Mouse (Mus musculus): Measurements from ENCODE around the gene Olfr818.
"Not testable (repeated sequence)": the region's sequence is repeated elsewhere in the genome, so short reads cannot be mapped to it uniquely, and the experiment has no call there.

Gene Olfr818

GRCm38 (mm10) chr10:129949000-129949399 is at the start of gene Olfr818:
Gene Olfr818 (minus strand): TSS chr10:129949100.
- in situ Hi-C loops (cut with MboI, MseI) = no loop called here

GRCm38 (mm10) chr10:129984962-129985361 is 36.1 kb upstream of the Olfr818 start, which contains the start of gene Gm10310:
Gene Gm10310 (minus strand): TSS chr10:129985062.
- in situ Hi-C loops (cut with MboI, MseI) = loop anchor here (10.0 kb wide), 1 partner anchor 100 kb away; no protein-coding TSS in a partner anchor

GRCm38 (mm10) chr10:129981867-129982266 is 33.0 kb upstream of the Olfr818 start:
- in situ Hi-C loops (cut with MboI, MseI) = loop anchor here (10.0 kb wide), 1 partner anchor 103 kb away; no protein-coding TSS in a partner anchor

- in situ Hi-C loops (cut with MboI, MseI) = not testable (repeated sequence)
Measured at GRCm38 (mm10) chr10:129976040-129976439, 27.1 kb upstream of the Olfr818 start, which contains the start of gene Olfr247. Gene Olfr247 (minus strand): TSS chr10:129976140.

GRCm38 (mm10) chr10:129972994-129973393 is 24.1 kb upstream of the Olfr818 start:
- in situ Hi-C loops (cut with MboI, MseI) = not testable (repeated sequence)

- in situ Hi-C loops (cut with MboI, MseI) = not testable (repeated sequence)
Measured at GRCm38 (mm10) chr10:129967166-129967565, 18.3 kb upstream of the Olfr818 start, which contains the start of gene Olfr819. Gene Olfr819 (minus strand): TSS chr10:129967266.

GRCm38 (mm10) chr10:129966232-129966631 is 17.3 kb upstream of the Olfr818 start:
- in situ Hi-C loops (cut with MboI, MseI) = not testable (repeated sequence)

- in situ Hi-C loops (cut with MboI, MseI) = no loop called here
Measured at GRCm38 (mm10) chr10:129915497-129915896, 33.4 kb downstream of the Olfr818 start, which contains the start of gene Olfr816. Gene Olfr816 (minus strand): TSS chr10:129915597.

GRCm38 (mm10) chr10:129905767-129906166 is 43.1 kb downstream of the Olfr818 start, which contains the start of gene Olfr815:
Gene Olfr815 (minus strand): TSS chr10:129905867.
- in situ Hi-C loops (cut with MboI, MseI) = not testable (repeated sequence)

Measured in T-helper 2 cell (primary cell).